10 mouse cellular contexts compared by ENCODE assay signal in genomic region chr2:38616072-38616471, GRCm38 (mm10). TPM values are rescaled to one million over a fixed set of nuclear protein-coding genes. Genes with fewer than 3 reads are reported as not detected.
A peak's percentile ranks its signal among the peaks of the same experiment; 100 is the strongest.
DNase-seq lines count a peak whose midpoint lies in the region; ATAC-seq and TF ChIP-seq lines count a peak whose summit lies in the region.
"Had no signal": no experiment of that assay in that cellular context is flagged by ENCODE, and none has a peak within 500 bp of the region (broad histone marks: within the 10 kb centered on the region; RNA-seq: fewer than 3 reads in every experiment).

No protein-coding gene starts in this region.

- DNase-seq in cerebellum, adult 2 months, result peak in 1 of 2 experiments; percentile 40
- no peak for DNase-seq in cerebellum, adult 9-11 months
- DNase-seq in layer of hippocampus, adult 11-12 months (ENCODE audit: low spot score), result peak; percentile 32
- DNase-seq in layer of hippocampus, adult 8-10 months (ENCODE audit: low spot score in 2 of 2), result no peak
- peak; percentile 53 for DNase-seq in fibroblast of lung, adult 2 months (ENCODE audit: low read depth)
- peak; percentile 52 for DNase-seq in lung, postnatal 10 days

- TF ChIP-seq POLR2A in cerebellum, adult 2 months (IDR thresholded peaks at IDR 0.05; ENCODE audit: borderline replicate concordance, insufficient read depth, low read length), result no peak

- H3K4me3 ChIP-seq in cerebellum, adult 2 months (replicated peaks; ENCODE audit: insufficient read depth, low read depth, low read length), result no peak overlapping the region
- no peak overlapping the region for H3K4me3 ChIP-seq in E14TG2a.4 (replicated peaks; ENCODE audit: low read length)
- H3K4me3 ChIP-seq: lung, embryonic 15.5 days had no signal

- no peaks in the 10 kb centered on the region for H3K9me3 ChIP-seq in E14TG2a.4 (ENCODE audit: low read length)
- H3K9me3 ChIP-seq: G1E; lung, embryonic 15.5 days had no signal

- H3K27me3 ChIP-seq in cerebellum, adult 2 months (ENCODE audit: control insufficient read depth, insufficient read depth, low read length), result no peaks in the 10 kb centered on the region
- no peaks in the 10 kb centered on the region for H3K27me3 ChIP-seq in E14TG2a.4 (ENCODE audit: insufficient read depth, low read length)
- H3K27me3 ChIP-seq: lung, embryonic 15.5 days had no signal

- H3K36me3 ChIP-seq in E14TG2a.4 (ENCODE audit: insufficient read depth, low read length), result peaks cover 83% of the 10 kb centered on the region

- no peak overlapping the region for H3K27ac ChIP-seq in cerebellum, adult 2 months (ENCODE audit: insufficient read depth, low read length)
- H3K27ac ChIP-seq: lung, embryonic 15.5 days had no signal

- no peak for ATAC-seq in erythroblast, adult 5-6 weeks (replicated peaks; ENCODE audit: low FRiP score, poor library complexity, severe bottlenecking)

- 55% methylated on average over 4 of the region's 4 CpGs for WGBS in cerebellum, adult 2 months

- TF ChIP-seq CTCF in cerebellum, adult 2 months (IDR thresholded peaks at IDR 0.05; ENCODE audit: borderline replicate concordance, insufficient read depth, low read depth, low read length), result peak; percentile 20; the same call in 1 of the 2 replicates
- peak; percentile 28 for TF ChIP-seq CTCF in E14TG2a.4 (conservative IDR thresholded peaks at IDR 0.05; ENCODE audit: low read length)

- peaks cover 28% of the 10 kb centered on the region for H3K4me1 ChIP-seq in cerebellum, adult 2 months (ENCODE audit: control insufficient read depth, insufficient read depth, low read length)
- H3K4me1 ChIP-seq in E14TG2a.4 (replicated peaks; ENCODE audit: low read depth, low read length), result peaks cover 20% of the 10 kb centered on the region
- H3K4me1 ChIP-seq: lung, embryonic 15.5 days had no signal

RNA-seq across cellular contexts. Expression of gene Psmb7, which starts 27.8 kb away (rescaled TPM):
- 294 and 310 TPM in 2 replicates for polyA plus RNA-seq in cerebellum, adult 2 months (2012; rRNA removed)
- 100 to 1,000 TPM; 190 to 208 (median 197) TPM for total RNA-seq in layer of hippocampus, adult 8-10 months (2022)
- 55.8 and 124 TPM in 2 replicates for total RNA-seq in erythroblast, adult 5-6 weeks (2015; ENCODE audit: low replicate concordance)
- 83.9 and 94.1 TPM in 2 replicates for total RNA-seq in erythroblast, adult 5-6 weeks (2017; ENCODE audit: low replicate concordance)

Comparison
In these comparisons a context has a peak if more than half of its experiments do, and no peak if none do; other contexts are left out.
1. DNase-seq: peak in layer of hippocampus, adult 11-12 months (single experiment), fibroblast of lung, adult 2 months (single experiment) and lung, postnatal 10 days (single experiment); none in cerebellum, adult 9-11 months (single experiment) and layer of hippocampus, adult 8-10 months (0 of 2).